Mouse (Mus musculus) heart, embryonic 11.5 days (tissue): Measurements from ENCODE around the gene Tm2d1. TPM values are rescaled to one million over a fixed set of nuclear protein-coding genes. Genes with fewer than 3 reads are reported as not detected.

Source experiments
- ATAC-seq: fragments of 200-750 bp; cut with Nextera tagmentation; replicated peaks from 2 replicates; pipeline ENCODE4 v1.8.0; 2017; ENCODE audit warnings: moderate library complexity; ENCODE audit not compliant: insufficient number of reproducible peaks, low FRiP score, low TSS enrichment
- H3K27ac ChIP-seq: fragments of 300-500 bp; sonication (generic); 2 replicates; pipeline ENCODE4 v1.5.1; 2014; ENCODE audit warnings: mild to moderate bottlenecking, low read depth, low read length
- H3K27me3 ChIP-seq: fragments of 300-500 bp; sonication (generic); 2 replicates; pipeline ENCODE4 v1.6.1; 2014; ENCODE audit warnings: mild to moderate bottlenecking, low read length, mixed read lengths; ENCODE audit not compliant: control insufficient read depth, insufficient read depth
- H3K36me3 ChIP-seq: fragments of 300-500 bp; sonication (generic); 2 replicates; pipeline ENCODE4 v1.6.1; 2014; ENCODE audit warnings: mild to moderate bottlenecking, low read length, moderate library complexity, mixed read lengths; ENCODE audit not compliant: control insufficient read depth, insufficient read depth
- H3K4me1 ChIP-seq: fragments of 300-500 bp; sonication (generic); 2 replicates; pipeline ENCODE4 v1.6.1; 2014; ENCODE audit warnings: low read length; ENCODE audit not compliant: control insufficient read depth, insufficient read depth
- H3K4me2 ChIP-seq: fragments of 300-500 bp; sonication (generic); 2 replicates; pipeline ENCODE4 v1.6.1; 2014; ENCODE audit warnings: mild to moderate bottlenecking, moderate library complexity
- H3K4me3 ChIP-seq: fragments of 300-500 bp; sonication (generic); 2 replicates; pipeline ENCODE4 v1.5.1; 2014; ENCODE audit warnings: low read depth, low read length
- H3K9ac ChIP-seq: fragments of 300-500 bp; sonication (generic); 2 replicates; pipeline ENCODE4 v1.6.1; 2014; ENCODE audit warnings: mild to moderate bottlenecking, low read depth, low read length, moderate library complexity
- H3K9me3 ChIP-seq: fragments of 300-500 bp; sonication (generic); replicated peaks from 2 replicates; pipeline ENCODE4 v1.6.1; 2016; ENCODE audit warnings: low read length; ENCODE audit not compliant: control insufficient read depth
- WGBS: fragments of 180-500 bp; shearing (Covaris S2); extraction: QIAGEN DNeasy Blood & Tissue Kit; methylation state at CpG from one replicate; pipeline ENCODE4 v1.1.7; 2014; ENCODE audit not compliant: insufficient replicate concordance; 5-methylcytosine and 5-hydroxymethylcytosine counted together
- polyA plus RNA-seq: library from polyadenylated mRNA; unstranded; fragments of >200 nt; fragmentation: Nextera tagmentation; extraction: Ambion mirVana; gene quantifications from 2 replicates; pipeline ENCODE4 v1.2.1, GENCODE M21; 2014

The Tm2d1 gene
- polyA plus RNA-seq, 1 experiment from 2014 or later: 98.2 TPM

DNA sequence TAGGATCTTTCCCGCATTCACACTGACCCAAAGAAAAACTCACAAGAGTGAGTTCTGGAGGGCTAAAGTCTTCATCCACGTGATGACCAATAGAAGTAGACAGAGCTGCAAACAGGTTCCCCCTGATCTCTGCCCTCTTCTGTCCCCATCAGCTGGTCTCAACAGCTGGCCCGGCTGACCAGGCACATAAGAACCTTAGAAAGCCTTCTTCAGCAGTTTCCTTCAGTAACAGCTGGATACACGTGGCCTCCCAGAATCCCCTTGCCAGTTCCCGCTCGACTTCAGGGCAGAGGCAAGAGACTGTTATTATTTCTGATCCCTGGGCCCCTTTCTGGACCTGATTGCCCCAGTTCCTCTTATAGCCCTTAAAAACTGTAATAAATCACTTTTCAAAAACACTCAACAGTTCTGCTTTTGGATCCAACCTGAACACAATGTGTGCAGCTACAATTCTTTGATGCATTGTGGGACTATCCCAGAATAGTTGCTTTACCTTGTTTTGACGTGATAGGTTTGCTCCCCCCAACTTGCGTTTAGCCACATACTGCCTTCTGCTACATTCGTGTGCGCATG lies 43.0 kb downstream of the Tm2d1 start:
- 71% methylated on average over 10 of the region's 10 CpGs for WGBS
- Histone ChIP-seq H3K4me3 (no peak overlapping the region), H3K9ac (no peak overlapping the region), H3K4me1 (no peaks in the 10 kb centered on the region), H3K9me3 (no peaks in the 10 kb centered on the region; the same call in 1 of the 2 replicates), H3K27ac (no peak overlapping the region), H3K27me3 (no peaks in the 10 kb centered on the region), H3K4me2 (no peak overlapping the region), H3K36me3 (no peaks in the 10 kb centered on the region)
- no peak for ATAC-seq

- Histone ChIP-seq H3K4me1 (no peaks in the 10 kb centered on the region), H3K27me3 (no peaks in the 10 kb centered on the region), H3K36me3 (no peaks in the 10 kb centered on the region), H3K9ac (no peak overlapping the region), H3K4me2 (no peak overlapping the region), H3K9me3 (no peaks in the 10 kb centered on the region; the same call in 1 of the 2 replicates), H3K27ac (no peak overlapping the region), H3K4me3 (no peak overlapping the region)
- 76% methylated on average over 14 of the region's 14 CpGs for WGBS
- no peak for ATAC-seq
These were observed 44.2 kb downstream of the Tm2d1 start for GRCm38 (mm10) chr4:98338636-98339630.

- no peak for ATAC-seq
- 52% methylated on average over 5 of the region's 5 CpGs for WGBS
- H3K9ac ChIP-seq: no peak overlapping the region
These were observed 45.9 kb downstream of the Tm2d1 start for GRCm38 (mm10) chr4:98337197-98337596.

GRCm38 (mm10) chr4:98335726-98336125 lies 47.4 kb downstream of the Tm2d1 start:
- no peaks in the 10 kb centered on the region for H3K36me3 ChIP-seq
- H3K4me1 ChIP-seq: no peaks in the 10 kb centered on the region
- H3K27me3 ChIP-seq: no peaks in the 10 kb centered on the region
- 76% methylated on average over 8 of the region's 8 CpGs for WGBS
- H3K27ac ChIP-seq: no peak overlapping the region
- no peak overlapping the region for H3K4me3 ChIP-seq
- no peak overlapping the region for H3K9ac ChIP-seq
- no peak for ATAC-seq
- no peaks in the 10 kb centered on the region for H3K9me3 ChIP-seq
- no peak overlapping the region for H3K4me2 ChIP-seq

More at GRCm38 (mm10) chr4:98337197-98337596, 45.9 kb downstream of the Tm2d1 start:
- Histone ChIP-seq H3K9me3 (no peaks in the 10 kb centered on the region), H3K4me1 (no peaks in the 10 kb centered on the region), H3K36me3 (no peaks in the 10 kb centered on the region), H3K4me3 (no peak overlapping the region), H3K27ac (no peak overlapping the region), H3K27me3 (no peaks in the 10 kb centered on the region), H3K4me2 (no peak overlapping the region)

- WGBS: under 1% methylated on average over 29 of the region's 29 CpGs
- Histone ChIP-seq H3K9ac (peak overlapping the region; percentile 66), H3K36me3 (no peaks in the 10 kb centered on the region), H3K9me3 (no peaks in the 10 kb centered on the region), H3K4me2 (peak overlapping the region; percentile 71), H3K27ac (0 out of 2 replicates have a peak overlapping the region, but pooled peaks have one; percentile 18), H3K27me3 (no peaks in the 10 kb centered on the region), H3K4me1 (no peaks in the 10 kb centered on the region), H3K4me3 (peak overlapping the region; percentile 32)
- ATAC-seq: peak; percentile 85
These were observed 60.9 kb downstream of the Tm2d1 start for GRCm38 (mm10) chr4:98322223-98322622.

DNA sequence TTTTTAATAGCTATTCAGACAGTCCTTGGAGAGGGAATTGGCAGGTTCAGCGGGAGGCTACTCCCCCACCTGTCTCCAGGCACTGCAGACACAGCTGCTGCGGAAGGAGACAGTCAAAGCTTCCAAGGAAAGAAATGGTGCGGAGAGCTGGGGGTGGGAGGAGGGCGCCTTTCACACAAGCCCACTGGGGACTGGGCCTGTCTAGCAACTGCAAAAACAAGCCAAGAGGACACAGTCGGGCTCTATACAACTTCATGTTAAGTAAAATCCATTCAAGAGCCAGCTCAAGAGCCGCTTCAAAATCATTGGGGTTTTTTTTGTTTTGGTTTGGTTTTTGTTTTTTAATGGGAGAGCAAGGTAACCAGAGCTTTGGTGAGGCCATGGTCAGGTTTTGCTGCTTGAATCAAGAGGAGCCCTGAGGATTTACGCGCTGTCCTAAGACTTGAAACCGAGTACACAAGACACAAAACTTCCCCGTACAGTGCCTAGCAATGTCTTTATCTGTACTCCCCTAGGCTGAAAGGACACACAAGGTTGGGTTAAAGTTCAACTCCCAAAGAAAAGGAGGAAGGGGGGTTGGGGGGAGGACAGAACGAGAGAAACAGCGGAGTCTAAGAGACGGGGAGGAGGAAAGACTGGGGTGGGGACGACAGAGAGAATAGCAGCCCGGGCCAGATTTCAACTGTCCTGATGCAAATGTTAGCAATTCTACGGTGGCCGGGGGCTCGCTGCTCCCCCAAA lies 61.6 kb downstream of the Tm2d1 start:
- Histone ChIP-seq H3K4me3 (peak overlapping the region; percentile 32), H3K9me3 (no peaks in the 10 kb centered on the region), H3K4me2 (peak overlapping the region; percentile 71), H3K9ac (peak overlapping the region; percentile 66), H3K36me3 (no peaks in the 10 kb centered on the region), H3K27ac (peak overlapping the region; percentile 18; the same call in 1 of the 2 replicates), H3K4me1 (no peaks in the 10 kb centered on the region), H3K27me3 (no peaks in the 10 kb centered on the region)
- ATAC-seq: peak; percentile 25; the same call in 1 of the 2 replicates
- 3% methylated on average over 18 of the region's 18 CpGs for WGBS

DNA sequence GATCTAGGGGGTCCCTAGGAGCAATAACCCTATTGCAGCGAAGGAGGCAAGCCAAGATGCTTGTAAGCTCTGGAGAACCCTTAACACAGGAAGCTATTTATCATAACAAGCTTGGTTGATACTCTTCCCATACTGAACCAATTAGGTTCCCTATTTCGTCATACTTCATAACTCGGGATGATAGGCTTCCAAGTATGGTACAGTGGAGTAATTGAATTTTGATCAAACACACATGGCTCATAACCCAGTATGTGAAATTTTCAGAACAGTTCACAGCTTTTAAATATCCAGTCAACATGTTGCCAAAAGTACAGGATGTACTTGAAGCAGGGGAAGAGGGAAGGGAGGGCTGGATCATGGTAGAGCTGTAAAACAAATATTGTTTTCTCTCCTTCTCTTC lies 64.3 kb downstream of the Tm2d1 start:
- no peak for ATAC-seq
- no peak overlapping the region for H3K4me2 ChIP-seq
- no peak overlapping the region for H3K9ac ChIP-seq
- H3K27me3 ChIP-seq: no peaks in the 10 kb centered on the region
- no peaks in the 10 kb centered on the region for H3K9me3 ChIP-seq
- 69% methylated on average over 3 of the region's 3 CpGs for WGBS
- H3K4me3 ChIP-seq: no peak overlapping the region
- no peaks in the 10 kb centered on the region for H3K36me3 ChIP-seq
- H3K4me1 ChIP-seq: no peaks in the 10 kb centered on the region
- no peak overlapping the region for H3K27ac ChIP-seq

DNA sequence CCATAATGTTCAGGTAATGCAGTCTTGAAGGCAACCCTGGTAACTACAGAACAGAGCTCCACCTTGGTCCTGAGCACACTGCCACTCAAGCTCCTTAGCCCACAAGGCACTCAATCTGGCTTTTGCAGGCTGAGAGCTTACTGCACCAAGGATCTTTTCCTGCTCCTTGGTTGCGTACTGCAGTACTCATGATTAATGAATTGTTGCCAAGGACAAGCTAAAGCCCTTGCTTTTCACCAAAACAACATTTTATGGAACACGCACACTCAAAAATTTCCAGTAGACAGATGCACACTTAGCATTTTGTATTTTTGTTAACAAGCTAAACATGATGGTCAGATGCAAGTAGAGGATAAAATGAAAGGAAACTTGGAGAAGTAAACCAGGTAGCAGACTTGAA lies 66.0 kb downstream of the Tm2d1 start:
- Histone ChIP-seq H3K27me3 (no peaks in the 10 kb centered on the region), H3K4me2 (no peak overlapping the region), H3K27ac (no peak overlapping the region), H3K36me3 (no peaks in the 10 kb centered on the region), H3K9me3 (no peaks in the 10 kb centered on the region), H3K9ac (no peak overlapping the region), H3K4me1 (no peaks in the 10 kb centered on the region), H3K4me3 (no peak overlapping the region)
- ATAC-seq: no peak
- WGBS: 91% methylated on average over 2 of the region's 2 CpGs
